In the genomic region with DNA sequence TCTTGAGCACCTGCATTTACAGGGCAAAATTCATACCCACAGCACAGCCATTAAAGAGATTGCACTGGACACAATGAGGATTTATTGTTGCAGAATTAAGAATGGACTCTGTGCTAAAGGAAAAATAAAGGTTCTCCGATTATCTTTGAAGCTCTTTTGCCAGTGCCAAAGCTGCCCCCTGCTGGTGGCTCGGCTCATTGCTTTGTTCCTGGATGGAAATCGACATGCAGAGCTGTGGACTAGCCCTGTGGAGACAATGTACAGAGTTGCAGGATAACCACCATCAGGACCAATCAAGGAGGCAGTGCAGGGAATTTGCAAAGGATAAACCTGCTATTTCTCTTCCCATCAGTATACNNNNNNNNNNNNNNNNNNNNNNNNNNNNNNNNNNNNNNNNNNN, we compare ENCODE assay signal across 9 mouse cellular contexts.
A peak's percentile ranks its signal among the peaks of the same experiment; 100 is the strongest.
DNase-seq lines count a peak whose midpoint lies in the region; ATAC-seq and TF ChIP-seq lines count a peak whose summit lies in the region.
"Had no signal": no experiment of that assay in that cellular context is flagged by ENCODE, and none has a peak within 500 bp of the region (broad histone marks: within the 10 kb centered on the region; RNA-seq: fewer than 3 reads in every experiment).

No protein-coding gene starts in this region.

- peak; percentile 79 for TF ChIP-seq CTCF in ES-Bruce4 (IDR thresholded peaks at IDR 0.05; ENCODE audit: low read depth, low read length)
- peak; percentile 98 for TF ChIP-seq CTCF in left cerebral cortex, adult 2 months (IDR thresholded peaks at IDR 0.05)
- peak; percentile 86; the same call in 1 of the 2 replicates for TF ChIP-seq CTCF in small intestine, adult 2 months (IDR thresholded peaks at IDR 0.05; ENCODE audit: extremely low read depth, insufficient read length, insufficient replicate concordance, low read depth, low read length)

- no peak for ATAC-seq in midbrain, embryonic 11.5 days (ENCODE audit: low FRiP score)
- no peak for ATAC-seq in erythroid progenitor cell, adult 5-6 weeks (replicated peaks; ENCODE audit: low FRiP score, poor library complexity, severe bottlenecking)

- no peak overlapping the region for H3K4me2 ChIP-seq in midbrain, embryonic 11.5 days
- H3K4me2 ChIP-seq: heart, embryonic 15.5 days had no signal

- WGBS in midbrain, embryonic 11.5 days = 21% methylated on average over 3 of the region's 3 CpGs
- 5% methylated on average over 3 of the region's 3 CpGs for WGBS in small intestine, adult 2 months

- no peaks in the 10 kb centered on the region for H3K36me3 ChIP-seq in ES-Bruce4 (ENCODE audit: control insufficient read depth, insufficient read depth, low read length, poor library complexity, severe bottlenecking)
- H3K36me3 ChIP-seq in midbrain, embryonic 11.5 days (ENCODE audit: control insufficient read depth, insufficient read depth, low read length) = no peaks in the 10 kb centered on the region
- H3K36me3 ChIP-seq in small intestine, adult 2 months (ENCODE audit: control insufficient read depth, insufficient read depth, low read length) = no peaks in the 10 kb centered on the region
- H3K36me3 ChIP-seq: heart, embryonic 15.5 days had no signal

- H3K9me3 ChIP-seq in ES-Bruce4 (replicated peaks; ENCODE audit: control insufficient read depth, insufficient read depth, low read length, poor library complexity, severe bottlenecking) = no peaks in the 10 kb centered on the region
- H3K9me3 ChIP-seq in midbrain, embryonic 11.5 days (ENCODE audit: control insufficient read depth, low read length) = no peaks in the 10 kb centered on the region
- H3K9me3 ChIP-seq: heart, embryonic 15.5 days had no signal

- no peak overlapping the region for H3K4me3 ChIP-seq in ES-Bruce4 (ENCODE audit: low read depth, low read length)
- no peak overlapping the region for H3K4me3 ChIP-seq in left cerebral cortex, adult 2 months
- H3K4me3 ChIP-seq in midbrain, embryonic 11.5 days (ENCODE audit: low read depth, low read length) = no peak overlapping the region
- no peak overlapping the region for H3K4me3 ChIP-seq in small intestine, adult 2 months (ENCODE audit: low read depth, low read length)
- H3K4me3 ChIP-seq: heart, embryonic 15.5 days had no signal

- no peak overlapping the region for H3K27ac ChIP-seq in ES-Bruce4 (ENCODE audit: insufficient read depth, low read length)
- H3K27ac ChIP-seq in left cerebral cortex, adult 2 months = no peak overlapping the region
- no peak overlapping the region for H3K27ac ChIP-seq in midbrain, embryonic 11.5 days (ENCODE audit: low read depth, low read length)
- no peak overlapping the region for H3K27ac ChIP-seq in small intestine, adult 2 months (ENCODE audit: insufficient read depth, low read depth, low read length)
- H3K27ac ChIP-seq: heart, embryonic 15.5 days had no signal

- H3K27me3 ChIP-seq in ES-Bruce4 (ENCODE audit: control insufficient read depth, insufficient read depth, low read length, poor library complexity, severe bottlenecking) = no peaks in the 10 kb centered on the region
- H3K27me3 ChIP-seq in midbrain, embryonic 11.5 days (ENCODE audit: control insufficient read depth, insufficient read depth, low read length) = no peaks in the 10 kb centered on the region
- H3K27me3 ChIP-seq in small intestine, adult 2 months (ENCODE audit: control insufficient read depth, insufficient read depth, low read length) = no peaks in the 10 kb centered on the region; the same call in 1 of the 2 replicates
- H3K27me3 ChIP-seq: heart, embryonic 15.5 days had no signal

- no peaks in the 10 kb centered on the region for H3K4me1 ChIP-seq in ES-Bruce4 (ENCODE audit: control insufficient read depth, insufficient read depth, low read length)
- H3K4me1 ChIP-seq in midbrain, embryonic 11.5 days (ENCODE audit: control insufficient read depth, insufficient read depth, low read length) = no peaks in the 10 kb centered on the region
- no peaks in the 10 kb centered on the region for H3K4me1 ChIP-seq in small intestine, adult 2 months (ENCODE audit: control insufficient read depth, insufficient read depth, insufficient read length, low read length)
- H3K4me1 ChIP-seq: heart, embryonic 15.5 days had no signal

- intact Hi-C loops in heart, postnatal 36 days (cut with DNase I) = loop anchor here (1.0 to 5.0 kb wide), 3 partner anchors 169 to 879 kb away; no protein-coding TSS in a partner anchor
- intact Hi-C loops in left cerebral cortex, adult 2 months (cut with DNase I) = loop anchor here (2.0 to 5.0 kb wide), 4 partner anchors 159 to 954 kb away; a partner anchor contains a TSS

- peak; percentile 87 to 88 for DNase-seq in adrenal gland, postnatal 36 days
- DNase-seq in fibroblast of lung, adult 2 months (ENCODE audit: low read depth) = peak; percentile 22
- DNase-seq in heart, postnatal 36 days = peak; percentile 72 to 85
- DNase-seq in left cerebral cortex, adult 2 months (ENCODE audit: extremely low spot score in 1 of 2, low spot score in 2 of 2) = peak; percentile 86 to 96
- DNase-seq in midbrain, embryonic 11.5 days (ENCODE audit: low spot score, missing footprints) = peak; percentile 98

- TF ChIP-seq EP300 in ES-Bruce4 (IDR thresholded peaks at IDR 0.05; ENCODE audit: insufficient read depth, low read depth, low read length) = no peak

- no peak for TF ChIP-seq POLR2A in ES-Bruce4 (IDR thresholded peaks at IDR 0.05; ENCODE audit: insufficient read depth, low read length)
- no peak for TF ChIP-seq POLR2A in small intestine, adult 2 months (IDR thresholded peaks at IDR 0.05; ENCODE audit: low read depth, low read length)

- H3K9ac ChIP-seq in ES-Bruce4 (ENCODE audit: low read depth, poor library complexity, severe bottlenecking) = no peak overlapping the region
- H3K9ac ChIP-seq in midbrain, embryonic 11.5 days (ENCODE audit: low read length) = no peak overlapping the region
- H3K9ac ChIP-seq: heart, embryonic 15.5 days had no signal

Comparison
In these comparisons a context has a peak if more than half of its experiments do, and no peak if none do; other contexts are left out.
1. DNase-seq: peak in every context shown above with its lines; median percentile 98 in midbrain, embryonic 11.5 days; 91 in left cerebral cortex, adult 2 months; 88 in adrenal gland, postnatal 36 days; 78 in heart, postnatal 36 days; 22 in fibroblast of lung, adult 2 months.